Mouse (Mus musculus) left cerebral cortex, adult 11 months (tissue): Measurements from ENCODE around the gene Ccdc106.
"Not testable (repeated sequence)": the region's sequence is repeated elsewhere in the genome, so short reads cannot be mapped to it uniquely, and the experiment has no call there.

ENCODE experiments used
- DNase-seq: peaks from one replicate; pipeline ENCODE4 v3.0.0; 2022; ENCODE audit warnings: low spot score

Ccdc106 gene

DNA sequence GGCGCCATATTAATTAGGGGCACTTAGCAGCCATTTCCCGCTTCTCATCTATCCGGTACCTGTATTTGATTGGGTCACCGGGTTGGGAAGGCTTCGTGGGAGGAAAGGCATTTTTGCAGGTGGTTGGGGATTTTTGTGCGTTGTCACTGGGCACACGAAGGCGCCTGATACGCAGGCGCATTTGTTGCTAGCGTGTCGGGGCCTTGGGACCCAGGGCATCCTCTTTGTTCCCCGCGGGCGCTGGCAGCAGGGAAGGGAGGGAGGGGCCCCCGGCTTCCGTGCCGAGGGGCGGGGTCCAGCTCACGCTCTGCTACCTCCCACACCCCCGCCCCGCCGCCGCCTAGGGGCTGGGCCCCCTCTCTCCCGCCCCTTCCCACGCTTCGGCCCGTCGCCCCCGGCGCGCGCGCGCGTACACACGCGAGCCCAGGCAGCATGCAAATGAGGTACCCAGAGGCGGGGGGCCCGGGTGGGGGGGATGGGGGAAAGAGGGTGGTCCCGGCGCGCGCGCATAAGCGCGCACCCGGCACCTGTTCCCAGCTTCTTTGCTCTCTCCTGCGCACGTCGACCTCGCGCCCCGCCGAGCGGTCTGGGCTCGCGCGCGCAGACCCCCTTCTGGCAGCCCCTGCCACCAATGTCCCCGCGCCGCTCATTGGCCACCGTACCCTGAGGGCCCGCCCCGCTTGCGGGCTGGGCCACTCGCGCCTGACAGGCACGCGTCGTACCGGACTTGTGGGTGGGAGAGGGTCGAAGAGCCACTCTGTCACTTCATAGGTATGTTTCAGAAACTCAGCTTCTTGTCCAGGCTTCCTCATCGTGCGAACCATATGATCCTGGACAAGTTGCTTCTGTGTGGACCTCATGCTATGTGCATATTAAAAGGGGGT, 5.0 kb upstream of the Ccdc106 start, which contains the start of gene Gm44973:
TSS of gene Gm44973 (plus strand) at position 379 of the 884 bp plus-strand sequence.
- peak; percentile 91 for DNase-seq

- DNase-seq = no peak
Observed at GRCm38 (mm10) chr7:5016057-5016456, 4.3 kb upstream of the Ccdc106 start.

- no peak for DNase-seq
Observed at GRCm38 (mm10) chr7:5016920-5017319, 3.4 kb upstream of the Ccdc106 start.

- no peak for DNase-seq
Observed at GRCm38 (mm10) chr7:5017352-5017751, 3.0 kb upstream of the Ccdc106 start.

DNA sequence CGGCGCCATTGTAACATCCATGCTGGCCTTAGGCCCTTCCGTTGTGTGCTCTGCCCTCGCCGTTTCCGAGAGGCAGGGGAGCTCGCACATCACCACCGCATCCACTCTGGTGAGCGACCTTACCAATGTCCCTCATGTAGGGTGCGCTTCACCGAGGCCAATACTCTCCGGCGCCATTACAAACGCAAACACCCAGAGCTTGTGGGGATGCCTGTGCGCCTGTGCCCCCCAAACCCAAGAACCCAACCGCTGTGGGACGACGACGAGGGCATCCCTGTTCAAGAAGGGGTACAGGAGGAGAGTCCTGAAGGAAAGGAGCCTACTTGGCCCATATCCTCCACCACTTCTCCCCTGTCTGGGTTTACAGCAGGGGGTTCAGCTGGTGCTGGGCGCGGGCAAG, 2.4 kb upstream of the Ccdc106 start:
- DNase-seq = no peak

GRCm38 (mm10) chr7:5019576-5019975, 777 bp upstream of the Ccdc106 start:
- DNase-seq = not testable (repeated sequence)

DNA sequence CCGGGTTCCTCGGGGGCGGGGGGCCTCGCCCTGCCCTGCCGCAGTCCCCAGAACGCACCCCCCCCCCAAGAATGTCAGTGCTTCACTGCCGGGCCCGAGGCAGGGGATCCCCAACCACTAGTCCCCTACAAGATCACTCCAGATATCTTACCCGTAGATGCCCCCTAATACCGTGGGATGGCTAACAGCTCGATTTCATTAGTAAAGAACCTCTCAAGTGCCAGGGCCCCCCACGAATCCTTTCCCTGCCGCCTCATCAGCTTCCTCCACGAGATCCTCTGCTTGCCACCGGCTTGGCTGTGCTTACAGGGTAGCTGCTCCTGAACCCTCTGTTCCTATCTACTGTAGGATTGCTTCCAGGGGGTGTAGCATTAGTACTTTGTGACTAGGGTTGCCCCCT, 332 bp downstream of the Ccdc106 start:
- DNase-seq = no peak

DNA sequence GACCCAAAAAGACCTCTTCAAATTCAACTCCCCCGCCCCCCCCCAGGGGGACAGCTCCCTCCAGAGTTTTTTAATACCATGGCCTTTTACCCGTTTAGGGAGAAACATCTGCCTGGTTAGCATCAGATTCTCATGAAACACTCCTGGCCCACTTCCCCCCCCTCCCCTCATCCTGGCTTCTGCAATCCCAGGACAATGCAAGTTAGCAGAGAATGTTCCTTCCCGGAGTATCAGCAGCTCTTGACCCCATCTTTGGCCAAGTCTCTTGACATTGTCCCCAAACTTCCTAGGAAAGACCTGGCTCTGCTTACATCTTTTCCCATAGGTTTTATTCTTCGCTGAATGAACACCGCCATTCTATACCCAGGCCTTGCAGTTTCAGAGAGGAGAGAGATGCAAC, 844 bp downstream of the Ccdc106 start:
- DNase-seq = no peak

DNA sequence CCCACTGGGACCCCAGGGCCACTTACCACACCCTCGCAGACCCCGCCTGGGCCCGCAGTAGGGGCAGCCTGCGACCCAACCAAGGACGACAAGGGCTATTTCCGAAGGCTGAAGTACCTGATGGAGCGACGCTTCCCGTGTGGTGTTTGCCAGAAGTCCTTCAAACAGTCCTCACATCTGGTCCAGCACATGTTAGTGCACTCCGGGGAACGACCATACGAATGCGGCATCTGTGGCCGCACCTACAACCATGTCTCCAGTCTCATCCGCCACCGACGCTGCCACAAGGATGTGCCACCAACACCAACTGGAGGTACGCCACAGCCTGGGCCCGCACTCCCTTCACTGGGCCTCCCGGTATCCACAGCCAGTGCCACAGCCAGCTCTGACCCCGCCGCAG, 9.2 kb downstream of the Ccdc106 start:
- no peak for DNase-seq

- DNase-seq = no peak
Observed at GRCm38 (mm10) chr7:5029946-5030345, 9.6 kb downstream of the Ccdc106 start.

DNA sequence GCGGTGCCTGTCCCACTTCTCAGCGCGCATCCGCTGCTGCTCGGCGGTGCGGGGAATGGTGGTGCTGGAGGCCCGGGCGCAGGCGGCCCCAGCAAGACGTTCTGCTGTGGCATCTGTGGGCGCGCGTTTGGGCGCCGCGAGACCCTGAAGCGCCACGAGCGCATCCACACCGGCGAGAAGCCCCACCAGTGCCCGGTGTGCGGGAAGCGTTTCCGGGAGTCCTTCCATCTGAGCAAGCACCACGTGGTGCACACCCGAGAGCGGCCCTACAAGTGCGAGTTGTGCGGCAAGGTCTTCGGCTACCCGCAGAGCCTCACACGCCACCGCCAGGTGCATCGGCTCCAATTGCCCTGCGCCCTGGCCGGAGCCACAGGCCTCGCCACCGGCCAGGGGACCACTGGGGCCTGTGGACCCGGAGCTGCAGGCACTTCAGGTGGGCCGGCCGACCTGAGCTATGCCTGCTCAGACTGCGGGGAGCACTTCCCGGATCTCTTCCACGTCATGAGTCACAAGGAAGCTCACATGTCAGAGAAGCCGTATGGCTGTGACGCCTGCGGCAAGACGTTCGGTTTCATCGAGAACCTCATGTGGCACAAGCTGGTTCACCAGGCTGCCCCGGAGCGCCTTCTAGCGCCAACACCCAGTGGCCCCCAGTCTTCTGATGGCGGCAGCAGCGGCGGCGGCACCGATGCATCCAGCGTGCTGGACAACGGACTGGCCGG, 10.4 kb downstream of the Ccdc106 start:
- no peak for DNase-seq

DNA sequence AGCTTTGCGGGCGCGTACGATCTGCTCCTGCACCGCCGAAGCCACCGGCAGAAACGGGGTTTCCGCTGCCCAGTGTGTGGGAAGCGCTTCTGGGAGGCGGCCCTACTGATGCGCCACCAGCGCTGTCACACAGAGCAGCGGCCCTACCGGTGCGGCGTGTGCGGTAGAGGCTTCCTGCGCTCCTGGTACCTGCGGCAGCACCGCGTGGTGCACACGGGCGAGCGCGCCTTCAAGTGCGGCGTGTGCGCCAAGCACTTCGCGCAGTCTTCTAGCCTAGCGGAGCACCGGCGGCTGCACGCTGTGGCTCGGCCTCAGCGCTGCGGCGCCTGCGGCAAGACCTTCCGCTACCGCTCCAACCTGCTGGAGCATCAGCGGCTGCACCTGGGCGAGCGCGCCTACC, 11.1 kb downstream of the Ccdc106 start:
- DNase-seq = no peak

DNA sequence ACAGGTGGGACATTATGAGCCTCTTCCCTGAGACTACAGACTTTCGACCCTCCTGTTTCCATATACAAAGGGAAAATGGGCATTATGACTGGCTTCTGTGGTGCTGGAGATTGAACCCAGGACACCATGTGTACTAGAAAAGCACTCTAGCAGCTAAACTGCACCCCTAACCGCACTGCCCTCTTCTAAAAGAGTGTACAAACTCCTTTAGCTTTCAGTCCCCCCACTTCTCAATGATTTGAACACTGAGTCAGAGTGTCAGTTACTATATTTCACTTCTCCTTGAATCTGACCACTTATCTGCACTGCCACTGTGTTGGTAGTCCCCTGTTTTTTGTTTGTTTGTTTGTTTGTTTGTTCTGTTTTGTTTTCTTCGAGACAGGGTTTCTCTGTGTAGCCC, 13.5 kb downstream of the Ccdc106 start, which contains the start of gene 4632433K11Rik:
TSS of gene 4632433K11Rik (plus strand) at position 301 of the 400 bp plus-strand sequence.
- no peak for DNase-seq

DNA sequence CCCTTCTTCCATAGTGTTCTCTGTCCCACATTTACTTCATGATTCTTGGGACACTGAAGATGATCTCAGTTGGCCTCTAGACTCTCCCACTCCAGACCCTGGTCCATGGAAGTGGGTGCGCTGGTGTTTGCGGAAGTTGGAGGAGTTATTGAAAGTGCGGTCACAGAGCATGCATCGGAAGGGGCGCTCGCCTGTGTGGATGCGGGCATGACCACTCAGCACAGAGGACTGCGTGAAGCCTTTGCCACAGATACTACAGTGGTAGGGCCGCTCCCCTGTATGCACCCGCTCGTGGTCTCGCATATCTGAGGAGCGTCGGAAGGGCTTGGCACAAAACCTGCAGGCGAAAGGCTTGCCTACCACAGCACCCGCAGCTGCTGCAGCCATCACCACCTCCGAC, 15.3 kb downstream of the Ccdc106 start:
- no peak for DNase-seq

DNA sequence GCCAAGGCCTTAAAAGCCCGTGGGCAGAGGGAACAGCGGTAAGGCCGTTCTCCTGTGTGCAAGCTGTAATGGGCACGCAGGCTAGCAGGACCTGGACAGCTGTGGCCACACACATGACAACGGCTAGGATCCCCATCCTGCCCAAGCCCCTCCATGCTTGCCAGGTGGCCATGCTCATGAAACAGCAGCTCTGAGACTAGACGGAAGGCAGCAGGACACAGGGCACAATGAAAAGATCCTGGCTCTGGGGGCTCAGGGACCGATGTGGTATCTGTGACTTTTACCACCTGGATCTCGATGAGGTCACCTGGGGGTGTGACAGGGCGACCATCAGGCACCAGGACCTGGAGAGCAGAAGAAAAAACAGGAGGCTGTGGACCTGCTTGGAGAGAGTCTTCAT, 15.8 kb downstream of the Ccdc106 start:
- DNase-seq = no peak

- DNase-seq = no peak
Observed at GRCm38 (mm10) chr7:5037026-5037425, 16.7 kb downstream of the Ccdc106 start.

GRCm38 (mm10) chr7:5037467-5037866, 17.1 kb downstream of the Ccdc106 start:
- DNase-seq = no peak

DNA sequence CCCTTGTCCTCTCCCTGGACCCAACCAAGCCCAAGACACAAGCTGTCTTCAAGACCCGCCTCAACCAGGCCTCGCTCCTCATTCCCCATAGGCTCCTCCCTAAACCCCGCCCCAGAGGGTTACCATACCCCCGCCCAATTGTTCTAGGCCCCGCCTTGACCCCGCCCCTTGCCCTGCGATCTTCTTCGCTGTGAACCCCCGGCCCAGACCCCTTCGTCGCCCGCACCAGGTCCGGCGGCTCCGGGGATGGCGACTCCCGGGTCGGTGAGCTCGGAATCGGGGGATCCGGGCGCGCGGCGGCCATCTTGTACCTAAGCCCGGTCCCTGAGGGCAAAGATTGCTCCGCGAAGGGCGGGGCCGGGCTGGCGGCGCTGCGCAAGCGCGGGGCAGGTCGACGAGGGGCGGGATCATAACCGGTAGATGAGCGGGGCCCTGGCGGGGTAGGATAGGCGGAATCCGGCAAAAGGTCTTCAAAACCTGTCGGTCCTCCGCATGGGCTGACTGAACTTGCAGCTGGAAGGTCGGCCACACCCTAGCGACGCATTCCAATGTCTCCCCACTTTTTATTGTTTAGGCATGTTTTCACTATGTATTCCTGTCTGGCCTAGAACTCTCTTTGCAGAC, 17.9 kb downstream of the Ccdc106 start, which contains the start of gene Zfp784:
TSS of gene Zfp784 (minus strand) at position 338 of the 624 bp plus-strand sequence.
- DNase-seq = peak; percentile 85

DNA sequence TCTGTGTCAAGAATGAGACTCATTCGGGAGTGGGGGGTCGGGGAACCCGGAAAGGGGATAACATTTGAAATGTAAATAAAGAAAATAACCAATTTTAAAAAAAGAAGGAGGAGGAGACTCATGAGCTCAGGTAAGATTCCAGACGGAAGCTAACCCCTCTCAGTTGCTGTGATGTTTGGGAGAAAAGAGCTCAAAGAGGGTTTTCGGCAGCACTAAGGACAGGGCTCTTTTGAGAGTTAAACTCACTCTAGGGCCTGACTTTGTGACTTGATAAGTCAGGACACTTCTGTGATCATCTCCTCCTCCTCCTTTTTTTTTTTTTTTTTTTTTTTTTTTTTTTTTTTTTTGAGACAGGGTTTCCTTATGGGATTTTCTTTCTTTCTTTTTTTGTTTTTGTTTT, 18.6 kb downstream of the Ccdc106 start:
- DNase-seq = no peak

- DNase-seq = no peak
Observed at GRCm38 (mm10) chr7:5044981-5045380, 24.6 kb downstream of the Ccdc106 start.

GRCm38 (mm10) chr7:5046112-5046511, 25.8 kb downstream of the Ccdc106 start:
- no peak for DNase-seq

GRCm38 (mm10) chr7:5047313-5047712, 27.0 kb downstream of the Ccdc106 start:
- DNase-seq = no peak
